Mouse (Mus musculus) E14TG2a.4 (cell line): ENCODE measurements at regions not wholly inside any gene's neighbourhood (a gene's known extent, or its start where the extent isn't known, plus 50 kb on each side); places are given as distances from the start of the nearest gene placed in this dataset.

Experiments used
- CTCF ChIP-seq: conservative IDR thresholded peaks from 2 replicates; pipeline ENCODE4 v1.5.1; 2014; ENCODE audit warnings: low read length
- NANOG ChIP-seq: IDR thresholded peaks from 2 replicates; pipeline ENCODE4 v1.6.1; 2014; ENCODE audit warnings: borderline replicate concordance, low read length, mixed read lengths

GRCm38 (mm10) chr9:104480683-104481082 is 66.4 kb upstream of the Cpne4 start:
- TF ChIP-seq CTCF (no peak), NANOG (no peak)
